Mouse (Mus musculus) spleen, postnatal 36 days (tissue): ENCODE data around the gene Itga1.

Source experiments
- DNase-seq, 2 experiments: peaks; one replicate each; pipeline ENCODE4 v3.0.0; 2022; ENCODE audit warnings: low spot score in 2 of 2, mixed read lengths in 1 of 2

The Itga1 gene

GRCm38 (mm10) chr13:114987668-114988067 is 114.1 kb downstream of the Itga1 start:
- no peak for DNase-seq

DNA sequence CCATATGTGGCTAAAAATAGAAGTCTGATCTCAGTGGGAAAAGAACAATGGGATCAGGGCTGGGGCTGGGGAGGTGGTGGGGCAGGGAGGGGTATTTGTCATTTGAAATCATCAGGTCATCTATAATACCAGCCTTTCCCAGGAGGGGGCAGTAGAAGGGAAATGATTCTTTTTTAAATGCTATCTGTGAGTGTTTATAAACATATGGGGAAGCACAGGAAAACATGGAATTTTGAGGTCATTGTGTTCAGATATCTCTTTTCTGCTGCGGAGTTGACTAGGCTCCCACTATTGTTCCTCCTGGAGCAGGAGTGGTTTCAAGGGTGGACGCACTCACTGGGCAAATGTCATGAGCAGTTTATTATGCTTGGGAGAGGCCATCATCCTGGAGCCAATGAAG is 114.6 kb downstream of the Itga1 start:
- DNase-seq = peak in 1 of 2 experiments; percentile 25

GRCm38 (mm10) chr13:114984658-114985057 is 117.1 kb downstream of the Itga1 start:
- DNase-seq = no peak

DNA sequence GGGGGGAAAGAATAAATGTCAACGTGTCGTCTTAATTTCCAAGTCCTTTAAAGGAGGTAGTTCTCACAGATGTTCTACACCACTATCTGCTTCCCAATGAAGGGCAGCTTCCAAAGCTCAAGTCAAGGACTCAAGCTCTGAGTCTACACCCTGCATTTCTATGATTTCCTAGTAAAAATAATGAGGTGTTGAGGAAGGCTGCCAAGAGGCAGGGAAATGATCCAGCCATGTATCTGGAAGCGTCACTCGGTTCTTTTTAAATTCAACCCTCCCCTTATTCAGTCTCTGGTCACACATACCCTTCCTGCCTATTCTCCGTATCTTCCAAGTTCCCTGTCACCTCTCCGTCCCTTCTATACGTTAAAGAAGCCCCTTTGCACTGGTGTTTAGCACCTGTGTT is 118.6 kb downstream of the Itga1 start:
- DNase-seq = no peak

DNA sequence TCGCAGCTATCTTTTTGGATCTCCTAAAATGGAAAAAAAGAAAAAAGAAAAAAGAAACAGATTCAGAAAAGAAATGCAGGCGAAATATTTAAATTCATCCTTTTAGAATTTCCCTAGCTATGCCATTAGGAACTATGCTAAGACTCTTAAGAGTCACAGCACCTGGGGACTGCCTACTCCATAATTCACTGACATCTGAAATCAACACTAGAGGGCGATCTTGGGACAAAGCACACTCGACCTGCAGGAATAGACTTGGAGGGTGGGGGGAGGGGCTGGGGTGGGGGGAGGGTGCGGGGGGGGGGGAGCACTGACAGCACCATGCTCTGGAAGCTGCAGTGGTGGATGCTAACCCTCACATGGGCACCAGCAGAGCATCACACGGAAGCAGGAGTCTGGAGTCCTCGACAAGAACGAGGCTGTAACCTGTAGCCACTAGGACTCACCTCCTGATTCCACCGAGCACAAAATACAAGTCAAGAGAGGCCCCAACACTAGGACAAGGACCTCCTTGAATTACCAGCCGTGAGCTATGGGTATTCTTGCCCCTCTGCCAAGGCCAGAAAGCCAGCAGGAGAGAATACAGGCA is 120.8 kb downstream of the Itga1 start:
- no peak for DNase-seq

GRCm38 (mm10) chr13:114974484-114975042 is 127.2 kb downstream of the Itga1 start:
- DNase-seq = no peak

- DNase-seq = no peak
Measured at GRCm38 (mm10) chr13:114971905-114972304, 129.9 kb downstream of the Itga1 start.

- DNase-seq = peak; percentile 41 to 43
Measured at GRCm38 (mm10) chr13:114964233-114964632, 137.5 kb downstream of the Itga1 start.

GRCm38 (mm10) chr13:114954516-114954915 is 147.2 kb downstream of the Itga1 start:
- no peak for DNase-seq

- no peak for DNase-seq
Measured at GRCm38 (mm10) chr13:114933541-114933940, 168.2 kb downstream of the Itga1 start.

- DNase-seq = peak; percentile 51 to 56
Measured at GRCm38 (mm10) chr13:114931775-114932294, 169.9 kb downstream of the Itga1 start, which contains the start of gene Itga2. Gene Itga2, minus strand, starts transcription at chr13:114932100.

GRCm38 (mm10) chr13:114930996-114931649 is 170.6 kb downstream of the Itga1 start:
- DNase-seq = no peak

DNA sequence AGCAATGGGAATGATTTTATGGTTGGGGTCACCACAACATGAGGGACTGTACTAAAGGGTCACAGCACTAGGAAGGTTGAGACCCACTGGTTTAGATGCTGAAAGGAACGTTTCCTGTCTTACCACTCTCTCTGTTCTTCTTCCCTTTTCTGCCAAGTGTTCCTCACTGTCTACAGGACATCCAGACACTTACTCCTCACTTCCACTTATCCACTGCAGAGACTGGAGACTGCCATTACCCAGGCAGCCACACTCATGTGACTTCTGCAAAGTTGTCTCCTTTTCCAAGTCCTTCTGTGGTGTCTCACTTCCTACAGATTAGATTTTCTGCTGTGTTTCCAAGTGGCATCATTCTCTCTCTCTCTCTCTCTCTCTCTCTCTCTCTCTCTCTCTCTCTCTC is 177.0 kb downstream of the Itga1 start:
- no peak for DNase-seq

GRCm38 (mm10) chr13:114923331-114923730 is 178.4 kb downstream of the Itga1 start:
- DNase-seq = no peak

GRCm38 (mm10) chr13:114915767-114916166 is 186.0 kb downstream of the Itga1 start:
- DNase-seq = peak; percentile 31 to 34

DNA sequence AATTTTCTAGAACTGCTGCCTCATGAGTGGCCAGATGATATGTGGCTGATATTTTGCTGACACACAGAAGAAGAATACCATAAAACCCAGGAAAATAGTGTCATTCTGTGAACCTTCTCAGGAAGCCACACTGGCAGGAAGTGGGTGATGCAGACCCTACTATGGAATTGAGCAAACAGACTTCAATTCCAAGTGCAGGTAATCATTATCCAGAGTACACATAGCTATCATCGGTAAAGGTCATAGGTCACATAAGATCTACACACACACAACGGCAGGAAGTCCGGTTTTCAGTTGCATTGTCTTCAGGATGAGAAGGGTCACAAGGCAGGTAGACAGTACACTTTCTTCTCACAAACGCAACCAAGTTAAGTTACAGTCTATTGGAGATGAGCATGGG is 186.8 kb downstream of the Itga1 start:
- no peak for DNase-seq

GRCm38 (mm10) chr13:114914559-114914958 is 187.2 kb downstream of the Itga1 start:
- no peak for DNase-seq

GRCm38 (mm10) chr13:114910629-114911028 is 191.1 kb downstream of the Itga1 start:
- DNase-seq = peak in 1 of 2 experiments; percentile 9

GRCm38 (mm10) chr13:114909514-114909913 is 192.2 kb downstream of the Itga1 start:
- no peak for DNase-seq

DNA sequence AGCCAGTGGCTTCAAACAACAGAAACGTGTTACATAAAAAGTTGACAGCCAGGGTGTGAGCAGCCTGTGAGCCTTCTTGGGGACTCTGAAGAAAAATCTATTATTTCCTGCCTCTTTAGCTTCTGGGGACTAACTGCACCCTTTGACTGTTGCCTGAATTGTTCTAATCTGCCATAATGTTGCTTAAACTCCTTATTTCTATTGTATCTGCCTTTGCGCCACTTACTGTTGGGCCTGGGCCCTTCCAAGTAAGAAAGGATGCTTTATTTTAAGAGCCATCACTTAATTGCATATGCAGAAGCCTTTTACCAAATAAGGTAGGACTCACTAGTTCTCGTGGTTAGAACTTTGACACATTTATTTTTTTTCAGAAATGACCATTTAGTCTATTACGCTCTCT is 193.9 kb downstream of the Itga1 start:
- DNase-seq = no peak
